Mouse (Mus musculus): Measurements from ENCODE around the gene Gm10490. TPM values are rescaled to one million over a fixed set of nuclear protein-coding genes. Genes with fewer than 3 reads are reported as not detected.
"Not testable (repeated sequence)": the region's sequence is repeated elsewhere in the genome, so short reads cannot be mapped to it uniquely, and the experiment has no call there.

Gm10490 gene
- polyA plus RNA-seq (2015; fragmentation: Nextera tagmentation; extraction: Ambion mirVana): not detected in 2 replicates

- H3K27ac ChIP-seq; H3K9me3 ChIP-seq (replicated peaks); H3K4me1 ChIP-seq; H3K27me3 ChIP-seq; ATAC-seq; H3K4me2 ChIP-seq; H3K4me3 ChIP-seq; H3K9ac ChIP-seq: not testable (repeated sequence)
- WGBS: 97% methylated on average over 4 of the region's 4 CpGs
- peaks cover 16% of the 10 kb centered on the region; the same call in 1 of the 2 replicates for H3K36me3 ChIP-seq (ENCODE audit: poor library complexity, severe bottlenecking)
Observed at GRCm38 (mm10) chrX:7909242-7909641, at the start of gene Gm10490. Gene Gm10490 (plus strand): TSS chrX:7909542.

- Histone ChIP-seq H3K27me3 (no peaks in the 10 kb centered on the region), H3K9me3 (replicated peaks) (no peaks in the 10 kb centered on the region), H3K27ac (no peak overlapping the region), H3K9ac (no peak overlapping the region), H3K36me3 (ENCODE audit: poor library complexity, severe bottlenecking) (peaks cover 14% of the 10 kb centered on the region; the same call in 1 of the 2 replicates), H3K4me2 (no peak overlapping the region), H3K4me3 (no peak overlapping the region), H3K4me1 (no peaks in the 10 kb centered on the region)
- ATAC-seq: no peak
- WGBS: 88% methylated on average over 1 of the region's 1 CpGs
Observed at GRCm38 (mm10) chrX:7863181-7863580, 46.2 kb upstream of the Gm10490 start.

- no peak overlapping the region for H3K9ac ChIP-seq
- H3K36me3 ChIP-seq (ENCODE audit: poor library complexity, severe bottlenecking): peaks cover 14% of the 10 kb centered on the region; the same call in 1 of the 2 replicates
- WGBS: 79% methylated on average over 3 of the region's 3 CpGs
- no peaks in the 10 kb centered on the region for H3K27me3 ChIP-seq
- H3K4me3 ChIP-seq: no peak overlapping the region
- H3K4me2 ChIP-seq: no peak overlapping the region
- ATAC-seq: no peak
- no peak overlapping the region for H3K27ac ChIP-seq
- peaks cover 1% of the 10 kb centered on the region; the same call in 1 of the 2 replicates for H3K4me1 ChIP-seq
- no peaks in the 10 kb centered on the region for H3K9me3 ChIP-seq (replicated peaks)
Observed at GRCm38 (mm10) chrX:7864551-7864950, 44.8 kb upstream of the Gm10490 start.

- Histone ChIP-seq H3K27me3 (no peaks in the 10 kb centered on the region), H3K4me3 (no peak overlapping the region), H3K9ac (no peak overlapping the region), H3K36me3 (ENCODE audit: poor library complexity, severe bottlenecking) (peaks cover 14% of the 10 kb centered on the region; the same call in 1 of the 2 replicates), H3K4me2 (no peak overlapping the region), H3K9me3 (replicated peaks) (no peaks in the 10 kb centered on the region), H3K27ac (no peak overlapping the region), H3K4me1 (peaks cover 8% of the 10 kb centered on the region; the same call in 1 of the 2 replicates)
- 74% methylated on average over 2 of the region's 2 CpGs for WGBS
- ATAC-seq: no peak
Observed at GRCm38 (mm10) chrX:7865343-7865742, 44.0 kb upstream of the Gm10490 start.

- no peaks in the 10 kb centered on the region for H3K9me3 ChIP-seq (replicated peaks)
- no peak overlapping the region for H3K9ac ChIP-seq
- no peak overlapping the region for H3K27ac ChIP-seq
- no peaks in the 10 kb centered on the region for H3K27me3 ChIP-seq
- no peak for ATAC-seq
- WGBS: 66% methylated on average over 2 of the region's 2 CpGs
- H3K4me1 ChIP-seq: peaks cover 8% of the 10 kb centered on the region; the same call in 1 of the 2 replicates
- no peak overlapping the region for H3K4me3 ChIP-seq
- no peak overlapping the region for H3K4me2 ChIP-seq
- H3K36me3 ChIP-seq (ENCODE audit: poor library complexity, severe bottlenecking): peaks cover 14% of the 10 kb centered on the region; the same call in 1 of the 2 replicates
Observed at GRCm38 (mm10) chrX:7865786-7866185, 43.6 kb upstream of the Gm10490 start.

- no peak for ATAC-seq
- Histone ChIP-seq H3K9ac (no peak overlapping the region), H3K9me3 (replicated peaks) (no peaks in the 10 kb centered on the region), H3K27me3 (no peaks in the 10 kb centered on the region), H3K36me3 (ENCODE audit: poor library complexity, severe bottlenecking) (peaks cover 18% of the 10 kb centered on the region), H3K4me1 (peaks cover 8% of the 10 kb centered on the region; the same call in 1 of the 2 replicates), H3K4me2 (no peak overlapping the region), H3K27ac (no peak overlapping the region), H3K4me3 (no peak overlapping the region)
- WGBS: 95% methylated on average over 1 of the region's 1 CpGs
Observed at GRCm38 (mm10) chrX:7867141-7867540, 42.2 kb upstream of the Gm10490 start.

GRCm38 (mm10) chrX:7868506-7868905, 40.8 kb upstream of the Gm10490 start:
- Histone ChIP-seq H3K9ac (no peak overlapping the region), H3K36me3 (ENCODE audit: poor library complexity, severe bottlenecking) (peaks cover 28% of the 10 kb centered on the region), H3K27me3 (no peaks in the 10 kb centered on the region), H3K4me3 (no peak overlapping the region), H3K4me2 (no peak overlapping the region), H3K4me1 (peaks cover 8% of the 10 kb centered on the region; the same call in 1 of the 2 replicates), H3K9me3 (replicated peaks) (0 out of 2 replicates have a peak, but pooled peaks cover 3% of the 10 kb centered on the region), H3K27ac (no peak overlapping the region)
- no peak for ATAC-seq
- 27% methylated on average over 2 of the region's 2 CpGs for WGBS

- H3K27ac ChIP-seq: no peak overlapping the region
- 20% methylated on average over 3 of the region's 3 CpGs for WGBS
- no peak overlapping the region for H3K9ac ChIP-seq
- no peaks in the 10 kb centered on the region for H3K27me3 ChIP-seq
- 0 out of 2 replicates have a peak, but pooled peaks cover 3% of the 10 kb centered on the region for H3K9me3 ChIP-seq (replicated peaks)
- peaks cover 8% of the 10 kb centered on the region; the same call in 1 of the 2 replicates for H3K4me1 ChIP-seq
- H3K4me2 ChIP-seq: no peak overlapping the region
- no peak overlapping the region for H3K4me3 ChIP-seq
- ATAC-seq: no peak
- peaks cover 41% of the 10 kb centered on the region for H3K36me3 ChIP-seq (ENCODE audit: poor library complexity, severe bottlenecking)
Observed at GRCm38 (mm10) chrX:7869826-7870225, 39.5 kb upstream of the Gm10490 start.

GRCm38 (mm10) chrX:7878007-7878419, 31.3 kb upstream of the Gm10490 start, which contains the start of gene Pim2:
Gene Pim2 (plus strand): TSS chrX:7878262.
- Histone ChIP-seq H3K36me3 (ENCODE audit: poor library complexity, severe bottlenecking) (peaks cover 19% of the 10 kb centered on the region), H3K4me3 (peak within 1 kb of the TSS; percentile 49), H3K27ac (no peak within 1 kb of the TSS; the same call in 1 of the 2 replicates), H3K4me1 (peaks cover 10% of the 10 kb centered on the region; the same call in 1 of the 2 replicates), H3K27me3 (no peaks in the 10 kb centered on the region), H3K9ac (peak within 1 kb of the TSS; percentile 68), H3K9me3 (replicated peaks) (no peaks in the 10 kb centered on the region), H3K4me2 (peak within 1 kb of the TSS; percentile 85)
- WGBS: 14% methylated on average over 31 of the region's 38 CpGs
- ATAC-seq: peak; percentile 93

GRCm38 (mm10) chrX:7878495-7878894, 30.8 kb upstream of the Gm10490 start:
- peaks cover 10% of the 10 kb centered on the region; the same call in 1 of the 2 replicates for H3K4me1 ChIP-seq
- peak overlapping the region; percentile 68 for H3K9ac ChIP-seq
- no peaks in the 10 kb centered on the region for H3K9me3 ChIP-seq (replicated peaks)
- H3K36me3 ChIP-seq (ENCODE audit: poor library complexity, severe bottlenecking): peaks cover 16% of the 10 kb centered on the region
- H3K27me3 ChIP-seq: no peaks in the 10 kb centered on the region
- peak overlapping the region; percentile 49 for H3K4me3 ChIP-seq
- 18% methylated on average over 21 of the region's 21 CpGs for WGBS
- H3K4me2 ChIP-seq: peak overlapping the region; percentile 85
- ATAC-seq: peak; percentile 42
- no peak overlapping the region for H3K27ac ChIP-seq

GRCm38 (mm10) chrX:7879819-7880218, 29.5 kb upstream of the Gm10490 start:
- 13% methylated on average over 11 of the region's 11 CpGs for WGBS
- peaks cover 12% of the 10 kb centered on the region for H3K4me1 ChIP-seq
- no peak overlapping the region for H3K27ac ChIP-seq

GRCm38 (mm10) chrX:7883841-7884567, 25.3 kb upstream of the Gm10490 start, which contains the start of gene Slc35a2:
Gene Slc35a2 (plus strand): TSS chrX:7884028.
- H3K4me2 ChIP-seq: peak within 1 kb of the TSS; percentile 65
- peak; percentile 81 for ATAC-seq
- 17% methylated on average over 48 of the region's 49 CpGs for WGBS

More at GRCm38 (mm10) chrX:7879819-7880218, 29.5 kb upstream of the Gm10490 start:
- Histone ChIP-seq H3K9me3 (replicated peaks) (no peaks in the 10 kb centered on the region), H3K36me3 (ENCODE audit: poor library complexity, severe bottlenecking) (0 out of 2 replicates have a peak, but pooled peaks cover 3% of the 10 kb centered on the region), H3K4me2 (peak overlapping the region; percentile 85), H3K9ac (no peak overlapping the region), H3K27me3 (no peaks in the 10 kb centered on the region), H3K4me3 (peak overlapping the region; percentile 49)
- peak; percentile 44 for ATAC-seq

More at GRCm38 (mm10) chrX:7883841-7884567, 25.3 kb upstream of the Gm10490 start, which contains the start of gene Slc35a2:
- peak within 1 kb of the TSS; percentile 55 for H3K4me3 ChIP-seq
- H3K9ac ChIP-seq: peak within 1 kb of the TSS; percentile 63
- H3K27me3 ChIP-seq: no peaks in the 10 kb centered on the region
- H3K4me1 ChIP-seq: peaks cover 14% of the 10 kb centered on the region
- peak within 1 kb of the TSS; percentile 75 for H3K27ac ChIP-seq
- H3K9me3 ChIP-seq (replicated peaks): no peaks in the 10 kb centered on the region
- H3K36me3 ChIP-seq (ENCODE audit: poor library complexity, severe bottlenecking): no peaks in the 10 kb centered on the region

Data from forebrain, embryonic 13.5 days (tissue).